Mouse (Mus musculus) heart, adult 2 months (tissue): ENCODE results near the gene Bloc1s3. TPM values are rescaled to one million over a fixed set of nuclear protein-coding genes. Genes with fewer than 3 reads are reported as not detected.

ENCODE experiments used
- DNase-seq, 2 experiments: peaks; one replicate each; pipeline ENCODE4 v3.0.0; 2021
- H3K27ac ChIP-seq: fragments of 200-600 bp; 2 replicates; pipeline ENCODE4 v1.8.1; 2022
- H3K27me3 ChIP-seq: fragments of 200-500 bp; 2 replicates; pipeline ENCODE4 v1.6.1; 2012; ENCODE audit warnings: mild to moderate bottlenecking, low read length, inconsistent platforms, mixed read lengths; ENCODE audit not compliant: control insufficient read depth, insufficient read depth
- H3K36me3 ChIP-seq: fragments of 200-500 bp; 2 replicates; pipeline ENCODE4 v1.6.1; 2012; ENCODE audit warnings: low read length, inconsistent platforms; ENCODE audit not compliant: control insufficient read depth, insufficient read depth
- H3K4me1 ChIP-seq: fragments of 200-500 bp; 2 replicates; pipeline ENCODE4 v1.6.1; 2011; ENCODE audit warnings: low read length; ENCODE audit not compliant: control insufficient read depth, insufficient read depth
- H3K4me3 ChIP-seq: fragments of 200-600 bp; 2 replicates; pipeline ENCODE4 v1.8.1; 2022
- H3K79me2 ChIP-seq: fragments of 200-500 bp; replicated peaks from 2 replicates; pipeline ENCODE4 v1.6.1; 2012; ENCODE audit warnings: mild to moderate bottlenecking, inconsistent platforms, low read length, moderate library complexity, mixed read lengths; ENCODE audit not compliant: control insufficient read depth, insufficient read depth
- H3K9ac ChIP-seq: fragments of 200-500 bp; 2 replicates; pipeline ENCODE4 v1.6.1; 2012; ENCODE audit warnings: low read depth, mild to moderate bottlenecking, control low read depth, inconsistent platforms, low read length, mixed read lengths
- CTCF ChIP-seq: fragments of 200-600 bp; IDR thresholded peaks from 2 replicates; pipeline ENCODE4 v1.8.1; 2022; ENCODE audit warnings: antibody characterized with exemption, mild to moderate bottlenecking, moderate library complexity
- EP300 ChIP-seq: fragments of 200-500 bp; IDR thresholded peaks from 2 replicates; pipeline ENCODE4 v1.6.1; 2011; ENCODE audit warnings: low read depth, low read length, control low read depth; ENCODE audit not compliant: insufficient read depth
- POLR2A ChIP-seq: fragments of 200-500 bp; IDR thresholded peaks from 2 replicates; pipeline ENCODE4 v1.6.1; 2011; ENCODE audit warnings: mild to moderate bottlenecking, low read depth, low read length, control low read depth; ENCODE audit not compliant: insufficient read depth
- WGBS: fragments of 180-500 bp; shearing (Covaris S2); methylation state at CpG from one replicate; pipeline ENCODE4 v1.1.7; 2018; 5-methylcytosine and 5-hydroxymethylcytosine counted together
- intact Hi-C: fragments of 180-260 bp; cut with DNase I; formaldehyde crosslinking; loops from one replicate; pipeline ENCODE4 v1.15.1; 2025
- polyA plus RNA-seq: library from polyadenylated mRNA; depleted of rRNA; stranded (reverse); fragments of >200 nt; gene quantifications from 2 replicates; pipeline ENCODE4 v1.2.3, GENCODE M21; 2012
- total RNA-seq, 2 experiments: library from RNA; stranded (reverse); gene quantifications; 2 replicates each; pipeline ENCODE4 v1.2.3; 2021

Bloc1s3 gene
- total and polyA plus RNA-seq, 3 experiments = 2.2 to 3.9 (median 2.5) TPM

GRCm38 (mm10) chr7:19461488-19461887 lies 46.7 kb downstream of the Bloc1s3 start:
- H3K9ac ChIP-seq = no peak overlapping the region
- intact Hi-C loops = no loop called here

GRCm38 (mm10) chr7:19460500-19460899 lies 47.7 kb downstream of the Bloc1s3 start:
- H3K4me3 ChIP-seq = no peak overlapping the region
- H3K36me3 ChIP-seq = no peaks in the 10 kb centered on the region; the same call in 1 of the 2 replicates
- TF ChIP-seq POLR2A = no peak
- no peak for TF ChIP-seq CTCF
- TF ChIP-seq EP300 = no peak
- no peak overlapping the region for H3K27ac ChIP-seq
- H3K79me2 ChIP-seq = peaks cover 5% of the 10 kb centered on the region
- H3K4me1 ChIP-seq = peaks cover 2% of the 10 kb centered on the region; the same call in 1 of the 2 replicates
- intact Hi-C loops = no loop called here
- WGBS = 100% methylated on average over 1 of the region's 1 CpGs
- no peak for DNase-seq
- H3K27me3 ChIP-seq = no peaks in the 10 kb centered on the region
- no peak overlapping the region for H3K9ac ChIP-seq

More at GRCm38 (mm10) chr7:19461488-19461887, 46.7 kb downstream of the Bloc1s3 start:
- TF ChIP-seq POLR2A = no peak
- 0 out of 2 replicates have a peak, but pooled peaks have one; percentile 35 for TF ChIP-seq EP300
- TF ChIP-seq CTCF = peak; percentile 99; the same call in 1 of the 2 replicates
- H3K36me3 ChIP-seq = no peaks in the 10 kb centered on the region
- WGBS = 9% methylated on average over 6 of the region's 6 CpGs
- H3K79me2 ChIP-seq = peaks cover 2% of the 10 kb centered on the region; the same call in 1 of the 2 replicates
- H3K4me1 ChIP-seq = no peaks in the 10 kb centered on the region
- no peak overlapping the region for H3K27ac ChIP-seq
- no peaks in the 10 kb centered on the region; the same call in 1 of the 2 replicates for H3K27me3 ChIP-seq
- H3K4me3 ChIP-seq = no peak overlapping the region
- DNase-seq = peak; percentile 73 to 83

- H3K9ac ChIP-seq = peak overlapping the region; percentile 73
- no peaks in the 10 kb centered on the region; the same call in 1 of the 2 replicates for H3K36me3 ChIP-seq
- H3K4me1 ChIP-seq = peaks cover 2% of the 10 kb centered on the region; the same call in 1 of the 2 replicates
- H3K79me2 ChIP-seq = peaks cover 5% of the 10 kb centered on the region
- peak overlapping the region; percentile 84 for H3K27ac ChIP-seq
- 26% methylated on average over 6 of the region's 6 CpGs for WGBS
- no peak for DNase-seq
- intact Hi-C loops = loop anchor here (2.0 to 5.0 kb wide), 3 partner anchors 49 to 168 kb away; partner anchors contain the start of genes Bloc1s3, Ppp1r37, Relb and Trappc6a
- no peak for TF ChIP-seq CTCF
- no peak for TF ChIP-seq POLR2A
- TF ChIP-seq EP300 = no peak
- H3K4me3 ChIP-seq = peak overlapping the region; percentile 67
- no peaks in the 10 kb centered on the region for H3K27me3 ChIP-seq
These were observed 48.9 kb downstream of the Bloc1s3 start for GRCm38 (mm10) chr7:19459144-19459870.

GRCm38 (mm10) chr7:19458591-19459111 lies 49.5 kb downstream of the Bloc1s3 start, which contains the start of gene Mark4:
Mark4 (minus strand) TSS chr7:19458821.
- peaks cover 2% of the 10 kb centered on the region; the same call in 1 of the 2 replicates for H3K4me1 ChIP-seq
- H3K9ac ChIP-seq = peak within 1 kb of the TSS; percentile 90
- H3K36me3 ChIP-seq = no peaks in the 10 kb centered on the region; the same call in 1 of the 2 replicates
- peak; percentile 85 to 86 for DNase-seq
- H3K79me2 ChIP-seq = peaks cover 5% of the 10 kb centered on the region
- WGBS = 1% methylated on average over 39 of the region's 42 CpGs
- intact Hi-C loops = loop anchor here (2.0 to 5.0 kb wide), 3 partner anchors 50 to 169 kb away; partner anchors contain the start of genes Bloc1s3, Ppp1r37, Relb and Trappc6a
- peak; percentile 86 for TF ChIP-seq POLR2A
- no peak for TF ChIP-seq EP300
- peak; percentile 34 for TF ChIP-seq CTCF
- peak within 1 kb of the TSS; percentile 67 for H3K4me3 ChIP-seq
- no peaks in the 10 kb centered on the region for H3K27me3 ChIP-seq
- H3K27ac ChIP-seq = peak within 1 kb of the TSS; percentile 84

GRCm38 (mm10) chr7:19458072-19458486 lies 50.1 kb downstream of the Bloc1s3 start:
- intact Hi-C loops = loop anchor here (2.0 to 5.0 kb wide), 3 partner anchors 51 to 169 kb away; partner anchors contain the start of genes Bloc1s3, Ppp1r37, Relb and Trappc6a
- no peaks in the 10 kb centered on the region for H3K27me3 ChIP-seq
- H3K79me2 ChIP-seq = peaks cover 9% of the 10 kb centered on the region
- H3K9ac ChIP-seq = peak overlapping the region; percentile 90
- TF ChIP-seq POLR2A (no peak), CTCF (peak; percentile 53)
- H3K36me3 ChIP-seq = no peaks in the 10 kb centered on the region; the same call in 1 of the 2 replicates
- DNase-seq = peak; percentile 57 to 70
- peak overlapping the region; percentile 67 for H3K4me3 ChIP-seq
- H3K27ac ChIP-seq = peak overlapping the region; percentile 84
- H3K4me1 ChIP-seq = peaks cover 2% of the 10 kb centered on the region; the same call in 1 of the 2 replicates
- under 1% methylated on average over 30 of the region's 31 CpGs for WGBS
